Mouse (Mus musculus) heart, adult 2 months (tissue): ENCODE data around the gene 1600014C23Rik.
A peak's percentile ranks its signal among the peaks of the same experiment; 100 is the strongest.

Experiments used
- CTCF ChIP-seq: fragments of 200-600 bp; IDR thresholded peaks from 2 replicates; pipeline ENCODE4 v1.8.1; 2022; ENCODE audit warnings: antibody characterized with exemption, mild to moderate bottlenecking, moderate library complexity
- EP300 ChIP-seq: fragments of 200-500 bp; IDR thresholded peaks from 2 replicates; pipeline ENCODE4 v1.6.1; 2011; ENCODE audit warnings: low read depth, low read length, control low read depth; ENCODE audit not compliant: insufficient read depth
- POLR2A ChIP-seq: fragments of 200-500 bp; IDR thresholded peaks from 2 replicates; pipeline ENCODE4 v1.6.1; 2011; ENCODE audit warnings: mild to moderate bottlenecking, low read depth, low read length, control low read depth; ENCODE audit not compliant: insufficient read depth

- TF ChIP-seq EP300 (no peak), POLR2A (peak; percentile 78), CTCF (no peak)
Observed at GRCm38 (mm10) chr17:45686093-45686619, 47.5 kb downstream of the 1600014C23Rik start, which contains the start of gene Mrpl14.
